Mouse (Mus musculus) intestine, embryonic 14.5 days (tissue): ENCODE data around the gene Foxn1. TPM values are rescaled to one million over a fixed set of nuclear protein-coding genes. Genes with fewer than 3 reads are reported as not detected.

Experiments used
- ATAC-seq: fragments of 200-750 bp; cut with Nextera tagmentation; replicated peaks from 2 replicates; pipeline ENCODE4 v1.8.0; 2017; ENCODE audit warnings: low read depth, moderate number of reproducible peaks, moderate TSS enrichment, moderate library complexity; ENCODE audit not compliant: low FRiP score, low TSS enrichment
- DNase-seq: peaks from one replicate; pipeline ENCODE4 v3.0.0-alpha.2; 2018; ENCODE audit warnings: low spot score
- H3K27ac ChIP-seq: fragments of 300-500 bp; sonication (generic); 2 replicates; pipeline ENCODE4 v1.5.1; 2014; ENCODE audit warnings: low read depth, mild to moderate bottlenecking, control low read depth
- H3K27me3 ChIP-seq: fragments of 300-500 bp; sonication (generic); replicated peaks from 2 replicates; pipeline ENCODE4 v1.6.1; 2014; ENCODE audit warnings: low read length, control low read depth; ENCODE audit not compliant: control insufficient read depth, insufficient read depth
- H3K36me3 ChIP-seq: fragments of 300-500 bp; sonication (generic); 2 replicates; pipeline ENCODE4 v1.6.1; 2014; ENCODE audit warnings: low read length, control low read depth; ENCODE audit not compliant: control insufficient read depth, insufficient read depth
- H3K4me1 ChIP-seq: fragments of 300-500 bp; sonication (generic); replicated peaks from 2 replicates; pipeline ENCODE4 v1.6.1; 2014; ENCODE audit warnings: low read length, control low read depth, mixed read lengths; ENCODE audit not compliant: control insufficient read depth, insufficient read depth
- H3K4me2 ChIP-seq: fragments of 300-500 bp; sonication (generic); 2 replicates; pipeline ENCODE4 v1.6.1; 2014; ENCODE audit warnings: low read length
- H3K4me3 ChIP-seq: fragments of 300-500 bp; sonication (generic); 2 replicates; pipeline ENCODE4 v1.5.1; 2014; ENCODE audit warnings: low read depth, low read length, control low read depth, mixed read lengths
- H3K9ac ChIP-seq: fragments of 300-500 bp; sonication (generic); 2 replicates; pipeline ENCODE4 v1.6.1; 2014; ENCODE audit warnings: mild to moderate bottlenecking, low read length
- H3K9me3 ChIP-seq: fragments of 300-500 bp; sonication (generic); 2 replicates; pipeline ENCODE4 v1.6.1; 2016; ENCODE audit warnings: low read length, control low read depth; ENCODE audit not compliant: control insufficient read depth
- WGBS: fragments of 180-500 bp; shearing (Covaris S2); extraction: QIAGEN DNeasy Blood & Tissue Kit; methylation state at CpG from one replicate; pipeline ENCODE4 v1.1.7; 2014; 5-methylcytosine and 5-hydroxymethylcytosine counted together
- polyA plus RNA-seq: library from polyadenylated mRNA; unstranded; fragments of >200 nt; fragmentation: Nextera tagmentation; extraction: Ambion mirVana; gene quantifications from 2 replicates; pipeline ENCODE4 v1.2.1, GENCODE M21; 2014

The Foxn1 gene
- polyA plus RNA-seq, 1 experiment from 2014 or later: not detected

DNA sequence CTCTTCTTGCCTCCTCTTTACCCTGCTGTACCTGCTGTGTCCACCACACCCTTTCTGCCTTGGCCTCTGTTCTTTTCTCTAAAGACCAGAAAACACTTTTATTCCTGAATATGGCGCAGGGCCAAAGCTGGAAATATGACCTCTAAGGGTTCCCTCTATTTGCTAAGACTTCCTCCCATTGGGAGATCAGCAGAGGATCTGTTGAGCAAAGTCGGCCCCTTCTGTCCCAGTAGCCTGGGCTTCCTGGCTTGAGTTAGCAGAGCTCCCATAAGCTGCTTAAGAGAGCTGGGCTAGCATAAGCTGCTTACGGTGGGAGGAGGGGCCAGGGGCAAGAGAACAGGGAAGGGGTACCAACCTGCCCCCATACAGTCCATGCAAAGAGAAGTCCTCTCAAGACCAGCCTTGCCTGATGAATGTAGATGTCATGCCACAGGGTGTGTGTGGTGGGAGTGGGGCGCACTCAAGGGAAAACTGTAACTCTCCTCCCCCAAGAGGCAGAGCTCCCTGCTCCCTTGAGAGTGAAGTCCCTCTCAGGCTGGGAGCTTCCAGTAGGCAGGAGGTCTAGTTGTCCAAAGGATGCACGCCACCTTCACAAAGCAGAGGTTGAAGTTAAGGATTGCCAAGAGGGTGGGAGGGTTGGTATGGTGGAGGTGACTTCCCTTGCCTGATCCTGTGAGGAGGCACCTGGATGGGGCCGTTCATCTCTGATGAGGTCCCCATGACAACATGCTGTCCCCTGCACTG lies 39.9 kb downstream of the Foxn1 start:
- Histone ChIP-seq H3K4me3 (no peak overlapping the region), H3K4me1 (peaks cover 32% of the 10 kb centered on the region), H3K9ac (no peak overlapping the region), H3K36me3 (peaks cover 13% of the 10 kb centered on the region; the same call in 1 of the 2 replicates), H3K27me3 (no peaks in the 10 kb centered on the region), H3K4me2 (no peak overlapping the region), H3K9me3 (no peaks in the 10 kb centered on the region), H3K27ac (no peak overlapping the region)
- DNase-seq: no peak
- 76% methylated on average over 6 of the region's 6 CpGs for WGBS
- no peak for ATAC-seq

DNA sequence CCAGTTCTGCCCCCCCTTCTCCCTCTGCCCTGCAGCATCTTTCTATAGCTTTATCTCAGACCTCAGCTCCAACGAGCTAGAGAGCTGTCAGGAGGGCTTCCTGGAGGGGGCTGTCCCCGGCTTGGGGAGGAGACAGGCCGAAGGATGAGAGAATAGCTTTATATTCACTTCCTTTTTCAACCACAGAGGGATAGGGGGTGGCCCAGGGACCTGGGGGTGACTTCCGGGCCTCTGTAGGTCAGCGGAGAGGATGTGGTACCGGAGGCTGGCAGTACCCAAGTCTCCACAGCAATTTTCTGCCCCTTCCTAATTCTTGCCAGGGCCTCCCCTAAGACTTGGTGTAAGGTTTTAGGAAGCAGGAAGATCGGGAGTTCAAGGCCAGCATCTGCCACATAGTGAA lies 40.6 kb downstream of the Foxn1 start:
- H3K36me3 ChIP-seq: peaks cover 20% of the 10 kb centered on the region
- no peaks in the 10 kb centered on the region for H3K9me3 ChIP-seq
- no peak overlapping the region for H3K27ac ChIP-seq
- DNase-seq (no peak), ATAC-seq (no peak)
- no peak overlapping the region for H3K4me2 ChIP-seq
- H3K9ac ChIP-seq: no peak overlapping the region
- H3K27me3 ChIP-seq: no peaks in the 10 kb centered on the region
- H3K4me3 ChIP-seq: no peak overlapping the region
- H3K4me1 ChIP-seq: peaks cover 32% of the 10 kb centered on the region
- 79% methylated on average over 7 of the region's 7 CpGs for WGBS

DNA sequence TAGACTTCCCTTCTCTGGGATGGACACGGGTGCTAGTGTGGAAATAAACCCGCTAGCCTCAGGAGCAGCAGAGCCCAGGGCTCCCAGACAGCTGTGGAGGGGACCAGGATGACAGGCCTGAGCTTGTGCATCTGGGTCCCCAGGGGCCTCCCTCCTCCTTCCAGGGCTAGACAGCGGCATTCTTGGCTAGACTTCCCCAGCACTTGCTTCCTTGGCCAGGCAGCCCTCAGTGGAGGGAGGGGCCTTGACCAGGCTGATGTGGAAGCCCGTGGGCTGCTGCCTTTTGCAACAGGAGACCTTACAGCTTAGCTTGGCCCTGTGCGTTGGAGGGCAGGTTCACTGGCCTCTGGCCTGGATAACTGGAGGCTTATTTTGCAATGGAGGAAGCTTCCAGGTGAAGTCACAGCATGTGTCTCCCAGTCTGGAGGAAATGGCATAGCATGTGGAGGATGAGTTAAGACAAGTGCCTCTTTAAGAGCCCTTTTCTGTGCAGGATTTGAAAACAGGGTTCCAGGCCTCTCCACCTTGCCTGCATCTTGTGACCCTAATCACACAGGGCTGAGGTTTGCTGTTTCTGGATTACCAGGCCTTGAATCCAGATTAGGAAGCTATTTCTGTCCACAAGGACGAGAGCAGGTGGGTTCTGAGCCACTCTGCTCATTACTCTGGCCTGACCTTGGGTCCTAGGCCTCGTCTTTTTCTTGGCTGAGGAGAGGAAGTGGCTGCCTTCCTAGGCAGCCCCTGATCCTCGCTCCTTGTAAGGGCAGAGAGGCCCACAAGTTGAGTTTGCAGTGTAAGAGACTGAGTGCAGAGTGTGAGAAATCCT lies 41.3 kb downstream of the Foxn1 start:
- DNase-seq: no peak
- H3K9ac ChIP-seq: peak overlapping the region; percentile 17; the same call in 1 of the 2 replicates

DNA sequence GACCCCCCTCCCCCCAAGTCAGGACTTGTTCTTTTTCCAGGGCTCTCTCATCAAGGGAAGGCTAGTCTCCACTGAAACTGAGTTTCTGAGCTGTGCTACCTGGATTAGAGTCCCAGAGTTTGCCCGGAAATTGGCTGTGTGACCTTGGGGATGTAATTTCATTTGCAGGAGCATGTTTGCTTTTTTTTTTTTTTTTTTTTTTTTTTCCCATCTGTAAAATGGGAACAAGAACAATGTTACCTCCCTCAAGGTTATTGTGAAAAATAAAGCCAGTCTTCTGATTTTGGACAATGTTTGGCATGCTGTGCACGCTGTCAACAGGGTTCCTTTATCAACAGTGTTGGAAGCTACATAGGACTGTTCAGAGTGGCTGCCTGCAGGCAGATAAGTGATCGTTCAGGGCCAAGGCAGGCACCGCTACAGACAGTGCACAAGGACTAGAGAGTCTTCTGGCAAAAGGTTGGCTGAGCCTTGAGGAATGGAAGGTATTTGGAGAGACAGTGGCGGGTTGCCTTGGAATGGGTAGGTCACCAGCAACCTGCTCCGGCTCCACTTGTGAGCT lies 41.9 kb downstream of the Foxn1 start:
- H3K9ac ChIP-seq: peak overlapping the region; percentile 77; the same call in 1 of the 2 replicates
- DNase-seq: no peak
- no peaks in the 10 kb centered on the region for H3K9me3 ChIP-seq
- ATAC-seq: no peak
- H3K4me3 ChIP-seq: peak overlapping the region; percentile 78
- H3K36me3 ChIP-seq: peaks cover 28% of the 10 kb centered on the region
- H3K4me1 ChIP-seq: peaks cover 25% of the 10 kb centered on the region
- WGBS: 64% methylated on average over 6 of the region's 6 CpGs
- H3K27ac ChIP-seq: 0 out of 2 replicates have a peak overlapping the region, but pooled peaks have one; percentile 86
- H3K4me2 ChIP-seq: peak overlapping the region; percentile 76
- H3K27me3 ChIP-seq: no peaks in the 10 kb centered on the region

More for the DNA sequence above, 41.3 kb downstream of the Foxn1 start:
- no peak for ATAC-seq
- H3K27ac ChIP-seq: 0 out of 2 replicates have a peak overlapping the region, but pooled peaks have one; percentile 12
- peak overlapping the region; percentile 76 for H3K4me2 ChIP-seq
- H3K27me3 ChIP-seq: no peaks in the 10 kb centered on the region
- WGBS: 53% methylated on average over 8 of the region's 8 CpGs
- H3K9me3 ChIP-seq: no peaks in the 10 kb centered on the region
- peaks cover 23% of the 10 kb centered on the region for H3K36me3 ChIP-seq
- H3K4me3 ChIP-seq: no peak overlapping the region; the same call in 1 of the 2 replicates
- peaks cover 32% of the 10 kb centered on the region for H3K4me1 ChIP-seq

DNA sequence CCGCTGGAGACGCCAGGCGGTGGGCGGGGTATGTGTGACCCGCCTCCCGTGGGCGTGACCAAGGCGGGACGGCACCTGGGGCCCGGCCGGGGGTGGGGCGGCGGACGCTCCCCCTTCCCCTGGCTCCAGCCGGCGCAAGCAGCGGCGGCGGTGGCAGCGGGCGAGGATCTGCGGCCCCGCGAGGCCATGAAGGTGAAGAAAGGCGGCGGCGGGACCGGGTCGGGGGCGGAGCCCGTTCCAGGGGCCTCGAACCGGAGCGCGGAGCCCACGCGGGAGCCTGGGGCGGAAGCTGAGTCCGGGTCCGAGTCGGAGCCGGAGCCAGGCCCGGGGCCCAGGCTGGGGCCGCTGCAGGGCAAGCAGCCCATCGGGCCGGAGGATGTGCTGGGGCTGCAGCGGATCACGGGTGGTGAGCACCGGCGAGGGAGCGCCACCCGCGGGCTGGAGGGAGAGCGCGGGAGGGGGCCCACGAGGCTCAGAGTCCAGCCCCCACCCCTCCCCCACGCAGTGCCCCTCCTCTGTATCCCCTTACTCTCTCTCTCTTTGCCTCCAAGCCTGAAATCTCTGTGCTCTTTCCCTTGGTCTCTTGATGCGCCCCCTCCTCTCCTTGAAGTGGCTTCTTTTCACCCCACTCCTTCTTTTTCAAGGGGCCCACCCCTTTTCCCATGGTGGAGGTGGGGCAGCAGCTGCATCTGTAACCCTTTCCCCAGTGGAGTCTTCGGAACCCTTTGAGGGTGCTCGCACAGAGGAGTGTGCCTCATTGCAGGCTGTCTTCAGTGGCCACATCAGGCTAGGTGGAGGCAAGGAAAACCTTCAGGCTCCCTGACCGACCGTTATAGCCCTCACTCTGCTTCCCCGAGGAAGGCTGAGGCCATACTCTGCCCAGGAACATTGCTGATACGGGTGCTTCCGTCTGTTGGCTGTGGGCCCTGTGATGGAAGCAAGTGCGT lies 42.7 kb downstream of the Foxn1 start, which contains the start of gene Unc119:
Gene Unc119, plus strand, starts transcription at position 102 of the 947 bp plus-strand sequence.
- peak within 1 kb of the TSS; percentile 86 for H3K27ac ChIP-seq
- H3K4me1 ChIP-seq: peaks cover 25% of the 10 kb centered on the region
- H3K4me3 ChIP-seq: peak within 1 kb of the TSS; percentile 78
- DNase-seq (peak; percentile 92), ATAC-seq (peak; percentile 82)
- H3K36me3 ChIP-seq: peaks cover 31% of the 10 kb centered on the region
- H3K4me2 ChIP-seq: peak within 1 kb of the TSS; percentile 76
- under 1% methylated on average over 62 of the region's 66 CpGs for WGBS
- H3K9me3 ChIP-seq: no peaks in the 10 kb centered on the region
- H3K9ac ChIP-seq: peak within 1 kb of the TSS; percentile 77
- H3K27me3 ChIP-seq: no peaks in the 10 kb centered on the region

DNA sequence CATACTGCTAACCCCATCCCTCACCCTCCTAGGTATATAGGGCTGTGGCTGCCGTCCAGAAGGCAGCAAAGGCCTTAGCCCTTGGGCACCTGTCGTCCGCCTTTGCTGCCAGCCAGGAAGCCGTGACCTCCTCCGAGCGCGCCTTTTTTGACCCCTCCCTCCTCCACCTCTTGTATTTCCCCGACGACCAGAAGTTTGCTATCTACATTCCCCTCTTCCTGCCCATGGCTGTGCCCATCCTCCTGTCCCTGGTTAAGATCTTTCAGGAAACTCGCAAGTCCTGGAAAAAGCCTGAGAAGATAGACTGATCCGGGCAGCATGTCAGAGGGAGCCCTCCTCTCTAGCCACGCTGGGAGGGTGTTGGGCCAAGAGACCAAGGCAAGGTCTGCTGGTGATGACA lies 44.7 kb downstream of the Foxn1 start:
- Histone ChIP-seq H3K36me3 (peaks cover 35% of the 10 kb centered on the region), H3K4me2 (no peak overlapping the region), H3K9ac (no peak overlapping the region), H3K27ac (no peak overlapping the region), H3K4me1 (peaks cover 25% of the 10 kb centered on the region), H3K9me3 (no peaks in the 10 kb centered on the region), H3K4me3 (no peak overlapping the region), H3K27me3 (no peaks in the 10 kb centered on the region)
- no peak for ATAC-seq
- DNase-seq: no peak
- 87% methylated on average over 12 of the region's 12 CpGs for WGBS

DNA sequence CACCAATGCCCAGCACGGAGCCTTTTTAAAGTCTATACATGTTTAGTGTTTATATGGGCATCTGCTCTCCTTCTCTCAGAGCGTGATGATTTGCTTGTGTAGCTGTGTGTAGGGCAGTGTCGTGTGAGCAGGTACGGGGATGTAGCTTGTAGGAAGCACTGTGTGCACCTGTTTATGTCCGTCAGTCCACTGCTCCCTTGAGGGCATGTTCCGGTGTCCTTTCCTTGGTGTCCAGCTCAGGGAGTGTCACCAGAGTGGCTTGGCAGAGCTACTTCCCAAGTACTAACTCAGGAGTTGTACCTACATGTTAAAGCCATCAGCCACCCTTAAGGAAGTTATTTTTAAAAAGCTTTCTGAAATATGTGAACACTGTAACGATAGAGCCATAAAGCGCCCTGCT lies 49.3 kb downstream of the Foxn1 start:
- no peak for ATAC-seq
- no peak overlapping the region for H3K4me3 ChIP-seq

More for the DNA sequence above, 49.3 kb downstream of the Foxn1 start:
- no peaks in the 10 kb centered on the region for H3K27me3 ChIP-seq
- no peaks in the 10 kb centered on the region for H3K4me1 ChIP-seq
- H3K27ac ChIP-seq: no peak overlapping the region
- H3K4me2 ChIP-seq: no peak overlapping the region
- no peaks in the 10 kb centered on the region for H3K9me3 ChIP-seq
- WGBS: 93% methylated on average over 8 of the region's 8 CpGs
- H3K9ac ChIP-seq: no peak overlapping the region
- H3K36me3 ChIP-seq: peaks cover 69% of the 10 kb centered on the region
- DNase-seq: no peak
